Mouse (Mus musculus): ENCODE data around the gene Inhbc. TPM values are rescaled to one million over a fixed set of nuclear protein-coding genes. Genes with fewer than 3 reads are reported as not detected.
A peak's percentile ranks its signal among the peaks of the same experiment; 100 is the strongest.

Inhbc gene
- polyA plus RNA-seq, 1 experiment from 2014 or later = 0.10 TPM

GRCm38 (mm10) chr10:127348957-127349356, 21.3 kb downstream of the Inhbc start:
- WGBS = 73% methylated on average over 4 of the region's 4 CpGs
- Histone ChIP-seq H3K4me3 (no peak overlapping the region), H3K27ac (replicated peaks) (no peak overlapping the region), H3K36me3 (replicated peaks) (no peaks in the 10 kb centered on the region), H3K9me3 (no peaks in the 10 kb centered on the region), H3K27me3 (replicated peaks; ENCODE audit: low read depth, poor library complexity, severe bottlenecking) (peaks cover 26% of the 10 kb centered on the region), H3K4me1 (peaks cover 19% of the 10 kb centered on the region)
- no peak for DNase-seq (ENCODE audit: low spot score)

- Histone ChIP-seq H3K36me3 (replicated peaks) (no peaks in the 10 kb centered on the region), H3K4me3 (no peak overlapping the region), H3K27ac (replicated peaks) (no peak overlapping the region), H3K4me1 (peaks cover 28% of the 10 kb centered on the region), H3K27me3 (replicated peaks; ENCODE audit: low read depth, poor library complexity, severe bottlenecking) (peaks cover 20% of the 10 kb centered on the region), H3K9me3 (no peaks in the 10 kb centered on the region)
- WGBS = 85% methylated on average over 3 of the region's 3 CpGs
- no peak for DNase-seq (ENCODE audit: low spot score)
Measured at GRCm38 (mm10) chr10:127346173-127346572, 24.1 kb downstream of the Inhbc start.

- DNase-seq (ENCODE audit: low spot score) = no peak
- WGBS = 75% methylated on average over 3 of the region's 3 CpGs
- Histone ChIP-seq H3K4me1 (peaks cover 45% of the 10 kb centered on the region), H3K9me3 (no peaks in the 10 kb centered on the region), H3K36me3 (replicated peaks) (peaks cover 4% of the 10 kb centered on the region), H3K27ac (replicated peaks) (no peak overlapping the region), H3K27me3 (replicated peaks; ENCODE audit: low read depth, poor library complexity, severe bottlenecking) (peaks cover 17% of the 10 kb centered on the region), H3K4me3 (no peak overlapping the region)
Measured at GRCm38 (mm10) chr10:127343029-127343428, 27.2 kb downstream of the Inhbc start.

GRCm38 (mm10) chr10:127341891-127342639, 28.2 kb downstream of the Inhbc start, which contains the start of gene Gli1:
TSS of gene Gli1 (minus strand) at chr10:127341974.
- Histone ChIP-seq H3K4me3 (peak within 1 kb of the TSS; percentile 72), H3K27me3 (replicated peaks; ENCODE audit: low read depth, poor library complexity, severe bottlenecking) (peaks cover 23% of the 10 kb centered on the region), H3K9me3 (no peaks in the 10 kb centered on the region), H3K4me1 (peaks cover 45% of the 10 kb centered on the region), H3K36me3 (replicated peaks) (peaks cover 13% of the 10 kb centered on the region), H3K27ac (replicated peaks) (peak within 1 kb of the TSS; percentile 96)
- peak; percentile 90 for DNase-seq (ENCODE audit: low spot score)
- under 1% methylated on average over 29 of the region's 29 CpGs for WGBS

GRCm38 (mm10) chr10:127341360-127341690, 28.9 kb downstream of the Inhbc start:
- DNase-seq (ENCODE audit: low spot score) = peak; percentile 78
- peak overlapping the region; percentile 96 for H3K27ac ChIP-seq (replicated peaks)
- no peaks in the 10 kb centered on the region for H3K9me3 ChIP-seq
- H3K36me3 ChIP-seq (replicated peaks) = peaks cover 21% of the 10 kb centered on the region
- H3K4me1 ChIP-seq = peaks cover 45% of the 10 kb centered on the region
- WGBS = under 1% methylated on average over 10 of the region's 11 CpGs
- peaks cover 23% of the 10 kb centered on the region for H3K27me3 ChIP-seq (replicated peaks; ENCODE audit: low read depth, poor library complexity, severe bottlenecking)
- H3K4me3 ChIP-seq = peak overlapping the region; percentile 72

DNA sequence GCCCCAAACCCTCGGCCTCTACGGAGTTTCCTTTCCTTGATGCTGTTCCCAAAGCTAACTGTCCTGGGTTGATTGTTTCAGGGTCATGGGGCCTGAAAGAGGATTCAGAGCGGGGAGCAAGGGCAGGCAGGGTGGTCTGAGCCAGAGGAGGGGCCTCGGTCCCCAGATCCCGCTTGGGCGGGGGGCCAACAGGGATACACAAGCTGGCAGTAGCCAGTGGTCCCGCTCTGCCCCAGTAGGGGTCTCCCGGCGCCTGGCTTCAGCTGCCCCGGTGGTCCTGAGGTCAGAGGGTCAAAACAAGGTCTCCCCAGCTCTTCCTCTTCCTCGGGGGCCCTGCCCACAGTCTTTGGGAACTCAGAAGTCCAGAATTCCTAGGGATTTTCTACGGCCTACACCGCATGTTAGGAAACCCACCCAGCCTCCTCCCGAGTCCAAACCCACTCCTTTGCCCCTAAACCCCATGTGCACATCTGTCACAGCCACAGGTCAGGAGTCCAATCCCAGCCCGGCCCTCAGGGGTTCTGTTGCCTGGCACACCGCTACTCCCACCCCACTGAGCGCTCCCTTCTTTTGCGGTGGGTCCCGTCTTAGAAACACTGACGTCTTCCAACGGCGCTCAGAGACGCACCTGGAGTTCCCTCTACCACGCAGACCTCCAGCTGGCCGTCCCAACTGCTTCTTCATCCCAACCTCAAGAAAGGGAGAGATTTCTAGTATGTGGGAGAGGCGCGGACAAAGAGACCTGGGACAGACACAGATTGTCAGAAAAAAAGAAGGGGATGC, 29.5 kb downstream of the Inhbc start:
- Histone ChIP-seq H3K9me3 (no peaks in the 10 kb centered on the region), H3K4me1 (peaks cover 45% of the 10 kb centered on the region), H3K4me3 (peak overlapping the region; percentile 72), H3K36me3 (replicated peaks) (peaks cover 26% of the 10 kb centered on the region), H3K27ac (replicated peaks) (peak overlapping the region; percentile 96), H3K27me3 (replicated peaks; ENCODE audit: low read depth, poor library complexity, severe bottlenecking) (peaks cover 23% of the 10 kb centered on the region)
- WGBS = under 1% methylated on average over 27 of the region's 27 CpGs
- peak; percentile 88 for DNase-seq (ENCODE audit: low spot score)

DNA sequence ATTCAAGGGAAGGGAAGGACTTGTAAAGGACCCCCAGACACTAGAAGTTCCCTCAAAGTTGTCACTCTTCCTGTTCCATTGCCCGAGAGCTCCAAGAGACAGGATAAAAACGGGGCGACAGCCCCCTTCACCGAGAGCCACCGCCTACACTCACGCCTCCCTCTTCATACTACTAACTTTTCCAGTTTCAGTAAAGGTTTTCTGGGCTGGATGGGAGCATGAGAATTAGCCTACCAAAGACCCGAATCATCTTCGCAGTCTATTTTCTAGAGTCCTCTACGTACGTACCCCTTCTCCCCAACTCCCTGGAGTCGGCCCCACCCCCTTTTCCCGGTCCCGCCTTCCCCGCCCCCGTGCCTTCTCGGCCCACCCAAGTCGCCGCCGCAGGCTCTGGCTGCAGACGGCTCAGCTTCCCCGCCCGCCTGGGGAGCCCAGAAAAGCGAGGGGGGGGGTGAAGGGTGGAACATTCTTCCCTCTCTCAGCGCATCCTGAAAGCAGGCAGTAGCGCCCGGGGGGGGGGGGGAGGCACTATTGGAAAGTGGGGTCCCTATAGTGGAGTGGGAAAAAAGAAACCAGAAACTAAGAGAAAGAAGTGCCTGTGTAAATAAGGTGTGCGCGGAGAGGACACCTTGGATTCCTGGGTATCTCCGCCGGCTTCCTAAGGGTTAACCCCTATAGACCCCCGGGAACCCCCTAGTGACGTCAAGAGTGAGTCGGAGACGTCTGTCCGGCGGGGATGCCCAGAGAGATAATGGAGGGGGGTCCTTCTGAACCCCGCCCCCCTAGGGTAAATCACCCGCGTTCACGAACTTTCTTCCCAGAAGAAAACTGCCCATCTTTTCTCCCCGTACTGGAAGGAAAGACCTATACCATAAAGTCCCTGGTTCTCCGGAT, 30.3 kb downstream of the Inhbc start:
- WGBS = under 1% methylated on average over 42 of the region's 42 CpGs

DNA sequence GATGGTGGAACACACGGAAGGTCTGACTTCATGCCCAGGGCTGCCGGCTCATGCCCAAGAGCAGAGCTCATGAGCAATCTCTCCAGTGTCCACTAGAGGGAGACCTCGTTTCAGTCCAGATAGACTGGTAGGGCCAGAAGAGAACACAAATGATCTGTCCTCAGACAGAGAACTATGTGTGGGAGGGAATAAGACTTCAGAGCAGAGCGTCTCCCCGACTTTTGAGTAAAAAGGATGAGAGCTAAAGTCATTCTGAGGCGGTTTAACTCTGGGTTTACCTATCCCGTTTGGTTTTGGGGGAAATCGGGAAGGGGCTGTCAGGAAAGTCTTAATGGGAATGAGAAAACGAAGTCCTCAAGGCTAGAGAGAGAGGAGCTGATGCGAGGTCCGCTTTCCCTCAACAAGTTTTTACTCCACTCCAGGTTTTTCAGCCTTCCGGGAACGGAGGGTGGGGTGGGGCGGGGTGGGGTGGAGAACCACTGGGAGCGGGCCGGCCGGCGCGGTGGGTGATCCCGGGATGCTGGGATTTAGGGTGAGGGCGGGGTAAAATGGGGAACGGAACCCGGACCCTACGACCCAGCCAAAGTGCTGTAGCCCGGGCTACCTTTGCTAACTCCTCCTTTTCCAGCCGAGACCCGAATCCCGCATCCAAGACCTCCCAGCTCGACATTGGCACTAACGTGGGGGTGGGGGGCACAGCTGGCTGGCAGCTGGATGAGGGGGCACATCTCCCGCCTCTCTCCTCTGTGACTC, 31.1 kb downstream of the Inhbc start:
- H3K27ac ChIP-seq (replicated peaks) = peak overlapping the region; percentile 96
- DNase-seq (ENCODE audit: low spot score) = peak; percentile 90
- peaks cover 45% of the 10 kb centered on the region for H3K4me1 ChIP-seq
- H3K27me3 ChIP-seq (replicated peaks; ENCODE audit: low read depth, poor library complexity, severe bottlenecking) = peaks cover 23% of the 10 kb centered on the region
- peak overlapping the region; percentile 72 for H3K4me3 ChIP-seq
- no peaks in the 10 kb centered on the region for H3K9me3 ChIP-seq
- H3K36me3 ChIP-seq (replicated peaks) = peaks cover 43% of the 10 kb centered on the region
- under 1% methylated on average over 31 of the region's 31 CpGs for WGBS

More for the DNA sequence above, 30.3 kb downstream of the Inhbc start:
- Histone ChIP-seq H3K4me1 (peaks cover 45% of the 10 kb centered on the region), H3K36me3 (replicated peaks) (peaks cover 35% of the 10 kb centered on the region), H3K27ac (replicated peaks) (peak overlapping the region; percentile 96), H3K4me3 (peak overlapping the region; percentile 72), H3K27me3 (replicated peaks; ENCODE audit: low read depth, poor library complexity, severe bottlenecking) (peaks cover 23% of the 10 kb centered on the region), H3K9me3 (no peaks in the 10 kb centered on the region)
- peak; percentile 93 for DNase-seq (ENCODE audit: low spot score)

- Histone ChIP-seq H3K36me3 (replicated peaks) (peaks cover 57% of the 10 kb centered on the region), H3K27me3 (replicated peaks; ENCODE audit: low read depth, poor library complexity, severe bottlenecking) (peaks cover 23% of the 10 kb centered on the region), H3K27ac (replicated peaks) (no peak overlapping the region), H3K4me3 (no peak overlapping the region), H3K9me3 (no peaks in the 10 kb centered on the region), H3K4me1 (peaks cover 46% of the 10 kb centered on the region)
- DNase-seq (ENCODE audit: low spot score) = no peak
- 85% methylated on average over 6 of the region's 6 CpGs for WGBS
Measured at GRCm38 (mm10) chr10:127337536-127338099, 32.6 kb downstream of the Inhbc start.

- WGBS = 71% methylated on average over 5 of the region's 5 CpGs
- Histone ChIP-seq H3K9me3 (no peaks in the 10 kb centered on the region), H3K4me1 (peaks cover 45% of the 10 kb centered on the region), H3K36me3 (replicated peaks) (peaks cover 64% of the 10 kb centered on the region), H3K27ac (replicated peaks) (no peak overlapping the region), H3K27me3 (replicated peaks; ENCODE audit: low read depth, poor library complexity, severe bottlenecking) (peaks cover 23% of the 10 kb centered on the region), H3K4me3 (no peak overlapping the region)
- no peak for DNase-seq (ENCODE audit: low spot score)
Measured at GRCm38 (mm10) chr10:127336952-127337351, 33.3 kb downstream of the Inhbc start.

DNA sequence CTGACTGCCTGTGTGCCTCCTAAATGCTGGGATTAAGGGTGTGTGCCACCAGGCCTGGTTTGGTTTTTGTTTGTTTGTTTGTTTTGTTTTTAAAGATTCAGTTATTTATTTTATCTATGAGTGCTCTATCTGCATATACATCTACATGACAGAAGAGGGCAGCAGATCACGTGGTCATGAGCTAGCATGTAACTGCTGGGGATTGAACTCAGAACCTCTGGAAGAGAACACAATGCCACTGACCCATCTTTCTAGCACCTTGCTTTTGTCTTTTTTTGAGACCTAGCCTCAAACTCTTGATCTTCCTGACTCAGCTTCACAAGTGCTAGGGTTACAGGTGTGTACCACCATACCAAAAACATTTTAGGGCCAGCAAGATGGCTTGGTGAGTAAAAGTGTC, 35.0 kb downstream of the Inhbc start:
- peaks cover 25% of the 10 kb centered on the region for H3K27me3 ChIP-seq (replicated peaks; ENCODE audit: low read depth, poor library complexity, severe bottlenecking)
- peaks cover 80% of the 10 kb centered on the region for H3K36me3 ChIP-seq (replicated peaks)
- H3K27ac ChIP-seq (replicated peaks) = no peak overlapping the region
- H3K4me1 ChIP-seq = peaks cover 33% of the 10 kb centered on the region
- DNase-seq (ENCODE audit: low spot score) = no peak
- 72% methylated on average over 1 of the region's 1 CpGs for WGBS
- no peaks in the 10 kb centered on the region for H3K9me3 ChIP-seq
- no peak overlapping the region for H3K4me3 ChIP-seq

Data from embryonic facial prominence, embryonic 10.5 days (tissue).